In genomic region chr13:13481033-13481432, GRCm38 (mm10) we compare ENCODE assay signal across 8 mouse cellular contexts. TPM values are rescaled to one million over a fixed set of nuclear protein-coding genes. Genes with fewer than 3 reads are reported as not detected.
A peak's percentile ranks its signal among the peaks of the same experiment; 100 is the strongest.
DNase-seq lines count a peak whose midpoint lies in the region; ATAC-seq lines count a peak whose summit lies in the region.

No protein-coding gene starts in this region.

- no peaks in the 10 kb centered on the region for H3K9me3 ChIP-seq in forebrain, embryonic 13.5 days (replicated peaks)
- no peaks in the 10 kb centered on the region for H3K9me3 ChIP-seq in hindbrain, embryonic 10.5 days
- no peaks in the 10 kb centered on the region for H3K9me3 ChIP-seq in lung, embryonic 16.5 days (ENCODE audit: control insufficient read depth, low read length)
- no peaks in the 10 kb centered on the region for H3K9me3 ChIP-seq in stomach, embryonic 16.5 days (replicated peaks; ENCODE audit: control insufficient read depth, low read length)

- no peaks in the 10 kb centered on the region for H3K36me3 ChIP-seq in forebrain, embryonic 13.5 days (ENCODE audit: poor library complexity, severe bottlenecking)
- no peaks in the 10 kb centered on the region for H3K36me3 ChIP-seq in hindbrain, embryonic 10.5 days
- peaks cover 22% of the 10 kb centered on the region for H3K36me3 ChIP-seq in lung, embryonic 16.5 days (ENCODE audit: control insufficient read depth, insufficient read depth, low read length)
- peaks cover 8% of the 10 kb centered on the region for H3K36me3 ChIP-seq in stomach, embryonic 16.5 days (ENCODE audit: control insufficient read depth, insufficient read depth, low read length)

- no peak overlapping the region for H3K9ac ChIP-seq in forebrain, embryonic 13.5 days
- no peak overlapping the region; the same call in 1 of the 2 replicates for H3K9ac ChIP-seq in lung, embryonic 16.5 days (ENCODE audit: low read length)
- H3K9ac ChIP-seq in stomach, embryonic 16.5 days (ENCODE audit: low read length): no peak overlapping the region

- H3K27me3 ChIP-seq in forebrain, embryonic 13.5 days: no peaks in the 10 kb centered on the region
- H3K27me3 ChIP-seq in hindbrain, embryonic 10.5 days (ENCODE audit: insufficient read depth, poor library complexity, severe bottlenecking): no peaks in the 10 kb centered on the region
- H3K27me3 ChIP-seq in lung, embryonic 16.5 days (ENCODE audit: control insufficient read depth, insufficient read depth, low read depth, low read length): no peaks in the 10 kb centered on the region
- H3K27me3 ChIP-seq in stomach, embryonic 16.5 days (ENCODE audit: control insufficient read depth, insufficient read depth, low read length): no peaks in the 10 kb centered on the region

- ATAC-seq in forebrain, embryonic 13.5 days: peak; percentile 68
- ATAC-seq in lung, embryonic 16.5 days (ENCODE audit: low read depth): peak; percentile 93
- peak; percentile 84; the same call in 1 of the 2 replicates for ATAC-seq in stomach, embryonic 16.5 days (ENCODE audit: insufficient read depth, low FRiP score)
- ATAC-seq in megakaryocyte, adult 5-6 weeks (ENCODE audit: poor library complexity, severe bottlenecking): no peak

- H3K4me1 ChIP-seq in forebrain, embryonic 13.5 days: peaks cover 9% of the 10 kb centered on the region; the same call in 1 of the 2 replicates
- peaks cover 61% of the 10 kb centered on the region for H3K4me1 ChIP-seq in hindbrain, embryonic 10.5 days (replicated peaks)
- H3K4me1 ChIP-seq in lung, embryonic 16.5 days (replicated peaks; ENCODE audit: control insufficient read depth, insufficient read depth, low read length): peaks cover 9% of the 10 kb centered on the region
- no peaks in the 10 kb centered on the region for H3K4me1 ChIP-seq in stomach, embryonic 16.5 days (ENCODE audit: control insufficient read depth, insufficient read depth, low read length)

- 31% methylated on average over 5 of the region's 5 CpGs for WGBS in forebrain, embryonic 13.5 days
- 49% methylated on average over 5 of the region's 5 CpGs for WGBS in hindbrain, embryonic 10.5 days
- WGBS in lung, embryonic 16.5 days: 47% methylated on average over 5 of the region's 5 CpGs
- 52% methylated on average over 5 of the region's 5 CpGs for WGBS in stomach, embryonic 16.5 days

- peak; percentile 39 for DNase-seq in embryo, embryonic 10 days (ENCODE audit: low spot score)
- DNase-seq in embryo, embryonic 9.5 days (ENCODE audit: extremely low spot score): no peak
- peak; percentile 76 for DNase-seq in MN1 (ENCODE audit: low spot score)
- peak; percentile 53 for DNase-seq in hindbrain, embryonic 10.5 days (ENCODE audit: low spot score)

- H3K4me2 ChIP-seq in forebrain, embryonic 13.5 days: no peak overlapping the region
- H3K4me2 ChIP-seq in lung, embryonic 16.5 days (ENCODE audit: low read depth, low read length): no peak overlapping the region
- no peak overlapping the region for H3K4me2 ChIP-seq in stomach, embryonic 16.5 days (ENCODE audit: low read depth, low read length)

- H3K27ac ChIP-seq in forebrain, embryonic 13.5 days: no peak overlapping the region
- peak overlapping the region; percentile 84 for H3K27ac ChIP-seq in hindbrain, embryonic 10.5 days
- peak overlapping the region; percentile 46; the same call in 1 of the 2 replicates for H3K27ac ChIP-seq in lung, embryonic 16.5 days (ENCODE audit: low read length)
- peak overlapping the region; percentile 62 for H3K27ac ChIP-seq in stomach, embryonic 16.5 days (ENCODE audit: low read length)

- H3K4me3 ChIP-seq in forebrain, embryonic 13.5 days: no peak overlapping the region
- no peak overlapping the region for H3K4me3 ChIP-seq in hindbrain, embryonic 10.5 days
- no peak overlapping the region for H3K4me3 ChIP-seq in lung, embryonic 16.5 days (ENCODE audit: low read length)
- H3K4me3 ChIP-seq in stomach, embryonic 16.5 days (replicated peaks; ENCODE audit: low read length): no peak overlapping the region

RNA-seq across cellular contexts. Expression of gene Nid1, which starts 43.7 kb away (rescaled TPM):
- 14.4 and 19.8 TPM in 2 replicates for polyA plus RNA-seq in forebrain, embryonic 13.5 days (2015; fragmentation: Nextera tagmentation; extraction: Ambion mirVana)
- 43.9 and 49.3 TPM in 2 replicates for polyA plus RNA-seq in hindbrain, embryonic 10.5 days (2016; fragmentation: Nextera tagmentation; extraction: Ambion mirVana)
- polyA plus RNA-seq in lung, embryonic 16.5 days (2015; fragmentation: Nextera tagmentation; extraction: Ambion mirVana): 165 and 167 TPM in 2 replicates
- 112 and 120 TPM in 2 replicates for polyA plus RNA-seq in stomach, embryonic 16.5 days (2015; fragmentation: Nextera tagmentation; extraction: Ambion mirVana)
- 0.11 TPM in 1 of 2 replicates, not detected in the other for total RNA-seq in megakaryocyte, adult 5-6 weeks (2015)
- total RNA-seq in megakaryocyte, adult 5-6 weeks (2017): 0.16 TPM in 1 of 2 replicates, not detected in the other
